Mouse (Mus musculus) limb, embryonic 11.5 days (tissue): ENCODE data around the gene Olfr507. TPM values are rescaled to one million over a fixed set of nuclear protein-coding genes. Genes with fewer than 3 reads are reported as not detected.
"Not testable (repeated sequence)": the region's sequence is repeated elsewhere in the genome, so short reads cannot be mapped to it uniquely, and the experiment has no call there.

ENCODE experiments used
- ATAC-seq: fragments of 200-750 bp; cut with Nextera tagmentation; 2 replicates; pipeline ENCODE4 v1.8.0; 2017; ENCODE audit warnings: low read depth; ENCODE audit not compliant: insufficient number of reproducible peaks, low FRiP score, low TSS enrichment
- DNase-seq: peaks from one replicate; pipeline ENCODE4 v3.0.0-alpha.2; 2015; ENCODE audit warnings: low spot score
- H3K27ac ChIP-seq: fragments of 300-500 bp; sonication (generic); replicated peaks from 2 replicates; pipeline ENCODE4 v1.5.1; 2014; ENCODE audit warnings: low read depth, mild to moderate bottlenecking, low read length
- H3K27me3 ChIP-seq: fragments of 300-500 bp; sonication (generic); 2 replicates; pipeline ENCODE4 v1.6.1; 2014; ENCODE audit warnings: mild to moderate bottlenecking, low read length, mixed read lengths; ENCODE audit not compliant: control insufficient read depth, insufficient read depth
- H3K36me3 ChIP-seq: fragments of 300-500 bp; sonication (generic); 2 replicates; pipeline ENCODE4 v1.6.1; 2014; ENCODE audit warnings: mild to moderate bottlenecking, low read length, moderate library complexity, mixed read lengths; ENCODE audit not compliant: control insufficient read depth, insufficient read depth
- H3K4me1 ChIP-seq: fragments of 300-500 bp; sonication (generic); 2 replicates; pipeline ENCODE4 v1.6.1; 2014; ENCODE audit warnings: low read length, mixed read lengths; ENCODE audit not compliant: control insufficient read depth, insufficient read depth
- H3K4me2 ChIP-seq: fragments of 300-500 bp; sonication (generic); 2 replicates; pipeline ENCODE4 v1.6.1; 2014; ENCODE audit warnings: low read depth, mild to moderate bottlenecking, moderate library complexity; ENCODE audit not compliant: severe bottlenecking
- H3K4me3 ChIP-seq: fragments of 300-500 bp; sonication (generic); 2 replicates; pipeline ENCODE4 v1.5.1; 2014; ENCODE audit warnings: low read depth, low read length
- H3K9ac ChIP-seq: fragments of 300-500 bp; sonication (generic); 2 replicates; pipeline ENCODE4 v1.6.1; 2014; ENCODE audit warnings: mild to moderate bottlenecking, low read length
- H3K9me3 ChIP-seq: fragments of 300-500 bp; sonication (generic); 2 replicates; pipeline ENCODE4 v1.6.1; 2016; ENCODE audit warnings: low read length; ENCODE audit not compliant: control insufficient read depth
- WGBS: fragments of 180-500 bp; shearing (Covaris S2); extraction: QIAGEN DNeasy Blood & Tissue Kit; methylation state at CpG from one replicate; pipeline ENCODE4 v1.1.7; 2014; 5-methylcytosine and 5-hydroxymethylcytosine counted together
- polyA plus RNA-seq: library from polyadenylated mRNA; unstranded; fragments of >200 nt; fragmentation: Nextera tagmentation; extraction: Ambion mirVana; gene quantifications from 2 replicates; pipeline ENCODE4 v1.2.1, GENCODE M21; 2014

Olfr507 gene
- polyA plus RNA-seq: not detected in 2 replicates

DNA sequence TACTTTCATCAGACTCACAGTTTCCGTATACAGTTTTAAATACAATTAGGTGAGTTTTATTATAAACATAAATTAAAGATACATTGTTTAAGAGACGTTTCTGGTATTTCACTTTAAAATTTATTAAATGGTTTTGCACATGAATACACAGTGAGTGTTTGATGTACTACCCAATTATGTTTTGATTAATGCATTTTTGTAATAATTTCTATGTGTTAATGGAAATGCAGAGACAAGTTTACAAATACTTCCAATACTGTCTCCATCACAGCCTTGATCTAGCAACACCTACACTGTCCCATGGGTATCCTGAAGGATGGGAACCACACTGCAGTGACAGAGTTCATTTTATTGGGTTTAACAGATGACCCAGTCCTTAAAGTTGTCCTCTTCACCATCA, at the start of gene Olfr507:
Olfr507 (plus strand) TSS at position 301 of the 400 bp plus-strand sequence.
- H3K9ac ChIP-seq: no peak within 1 kb of the TSS
- H3K4me3 ChIP-seq: no peak within 1 kb of the TSS
- no peaks in the 10 kb centered on the region for H3K4me1 ChIP-seq
- H3K27me3 ChIP-seq: no peaks in the 10 kb centered on the region
- H3K27ac ChIP-seq: no peak within 1 kb of the TSS
- DNase-seq (no peak), ATAC-seq (no peak)
- H3K36me3 ChIP-seq: no peaks in the 10 kb centered on the region
- H3K4me2 ChIP-seq: no peak within 1 kb of the TSS
- no peaks in the 10 kb centered on the region for H3K9me3 ChIP-seq
- WGBS: 80% methylated on average over 2 of the region's 2 CpGs

DNA sequence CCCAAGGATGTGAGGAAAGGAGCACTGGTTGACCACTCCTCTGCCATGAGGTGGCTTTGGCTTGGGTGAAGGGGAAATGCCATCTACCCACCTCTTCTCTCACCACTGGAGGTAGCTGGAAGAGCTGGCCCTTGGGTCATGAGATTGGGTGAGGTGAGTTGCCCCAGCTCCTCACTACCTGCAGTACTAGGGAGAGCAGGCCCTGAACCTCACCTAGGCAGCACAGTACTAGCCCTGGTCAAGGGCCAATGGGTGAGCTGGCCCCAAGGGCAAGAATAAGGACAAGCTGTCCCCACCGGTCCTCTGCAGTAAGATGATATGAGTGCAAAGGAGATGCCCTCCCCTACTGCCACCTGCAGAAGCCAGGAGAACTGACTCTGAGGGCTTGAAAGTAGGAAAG, 31.8 kb upstream of the Olfr507 start:
- DNase-seq (no peak), ATAC-seq (no peak)
- H3K27me3 ChIP-seq: no peaks in the 10 kb centered on the region

DNA sequence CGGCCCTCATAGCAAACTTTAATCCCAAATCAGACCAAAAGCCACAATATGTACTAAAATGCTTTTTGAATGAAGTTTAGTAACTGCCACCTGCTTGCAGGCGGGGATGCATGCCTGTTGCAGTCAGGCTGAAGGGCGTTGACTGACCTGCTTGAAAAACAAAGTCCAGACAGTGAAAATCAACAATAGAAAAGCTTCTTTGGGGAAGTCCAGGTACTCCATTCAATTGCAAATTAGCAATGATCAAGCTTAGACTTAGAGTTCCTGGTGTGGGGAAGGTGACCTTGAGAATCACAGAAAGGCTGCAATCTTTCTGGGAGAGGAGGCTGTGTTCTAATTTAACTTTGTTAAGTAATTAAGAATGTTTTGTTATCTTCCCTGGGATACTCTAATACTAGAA, 19.7 kb upstream of the Olfr507 start:
- H3K27me3 ChIP-seq, DNase-seq, H3K4me2 ChIP-seq, H3K36me3 ChIP-seq, H3K27ac ChIP-seq, ATAC-seq, H3K4me1 ChIP-seq, H3K9ac ChIP-seq, H3K9me3 ChIP-seq, H3K4me3 ChIP-seq: not testable (repeated sequence)
- 89% methylated on average over 3 of the region's 3 CpGs for WGBS

More for the DNA sequence above, 31.8 kb upstream of the Olfr507 start:
- no peak overlapping the region for H3K4me2 ChIP-seq
- H3K27ac ChIP-seq: no peak overlapping the region
- no peaks in the 10 kb centered on the region for H3K4me1 ChIP-seq
- H3K9me3 ChIP-seq: no peaks in the 10 kb centered on the region; the same call in 1 of the 2 replicates
- no peak overlapping the region for H3K9ac ChIP-seq
- H3K4me3 ChIP-seq: no peak overlapping the region
- no peaks in the 10 kb centered on the region for H3K36me3 ChIP-seq
- 100% methylated on average over 1 of the region's 1 CpGs for WGBS

DNA sequence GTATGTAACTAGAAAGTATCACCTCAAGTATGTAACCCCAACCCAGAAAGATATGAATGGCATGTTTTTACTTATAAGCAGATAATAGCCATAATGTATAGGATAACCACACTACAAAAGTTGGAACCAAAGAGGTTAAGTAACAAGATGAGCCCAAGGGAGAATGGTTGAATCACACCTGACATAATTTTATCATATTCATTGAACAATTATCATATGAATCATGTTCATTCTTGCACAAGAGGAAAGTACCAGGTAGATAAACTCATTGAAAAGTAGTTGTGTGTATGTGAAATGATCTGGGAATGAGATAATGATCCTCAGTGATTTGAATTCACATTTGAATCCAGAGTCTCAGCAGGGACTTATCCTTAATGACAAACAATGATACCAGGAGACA, 11.1 kb upstream of the Olfr507 start, which contains the start of gene Olfr506:
Olfr506 (plus strand) TSS at position 301 of the 400 bp plus-strand sequence.
- Histone ChIP-seq H3K4me2 (no peak within 1 kb of the TSS), H3K9ac (no peak within 1 kb of the TSS), H3K9me3 (no peaks in the 10 kb centered on the region), H3K4me1 (no peaks in the 10 kb centered on the region), H3K4me3 (no peak within 1 kb of the TSS), H3K36me3 (no peaks in the 10 kb centered on the region), H3K27ac (no peak within 1 kb of the TSS), H3K27me3 (no peaks in the 10 kb centered on the region)
- no peak for ATAC-seq
- DNase-seq: no peak

DNA sequence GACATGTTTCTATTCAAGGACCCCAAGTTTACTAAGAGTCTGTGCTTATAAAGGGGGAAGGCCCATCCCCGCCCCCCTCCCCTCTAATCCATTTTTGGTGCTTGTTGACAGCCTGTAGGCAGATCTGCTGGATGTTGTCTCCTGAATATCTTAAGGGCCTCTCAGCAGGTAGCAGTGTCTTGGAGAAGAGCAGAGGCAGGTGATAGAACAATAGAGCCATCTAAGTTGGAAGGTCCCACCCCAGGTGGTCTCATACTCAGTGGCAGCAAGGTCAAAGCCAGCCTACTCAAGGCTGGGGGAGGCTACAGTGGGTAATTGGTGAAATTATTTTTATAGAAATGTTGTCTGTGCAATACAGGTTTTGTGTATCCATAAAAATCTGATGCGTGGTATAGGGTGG, 7.5 kb upstream of the Olfr507 start:
- no peaks in the 10 kb centered on the region for H3K9me3 ChIP-seq
- no peak overlapping the region for H3K4me2 ChIP-seq
- no peak overlapping the region for H3K9ac ChIP-seq
- no peaks in the 10 kb centered on the region for H3K27me3 ChIP-seq
- no peak for DNase-seq
- no peaks in the 10 kb centered on the region for H3K4me1 ChIP-seq
- WGBS: 94% methylated on average over 2 of the region's 2 CpGs
- ATAC-seq: no peak
- H3K4me3 ChIP-seq: no peak overlapping the region
- H3K27ac ChIP-seq: no peak overlapping the region
- no peaks in the 10 kb centered on the region for H3K36me3 ChIP-seq

DNA sequence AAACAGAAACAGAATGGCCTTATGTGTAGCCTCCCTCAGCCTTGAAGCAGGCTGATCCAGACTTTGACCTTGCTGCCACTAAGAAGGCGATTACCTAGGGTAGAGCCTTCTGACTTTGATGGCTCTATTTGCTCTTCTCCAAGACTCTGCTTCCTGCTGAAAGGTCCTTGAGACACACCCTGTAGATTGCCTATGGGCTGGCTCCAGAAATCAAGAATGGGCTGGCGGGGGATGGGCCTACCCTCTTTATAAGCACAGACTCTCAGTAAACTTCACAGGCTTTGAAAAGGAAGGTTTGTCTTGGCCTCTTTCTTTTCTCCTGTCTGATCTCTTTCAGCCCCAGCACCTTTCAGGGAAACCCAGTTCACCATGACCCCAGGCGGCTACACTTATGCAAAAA, 4.8 kb upstream of the Olfr507 start:
- WGBS: 78% methylated on average over 3 of the region's 3 CpGs
- not testable (repeated sequence) for ATAC-seq, H3K27me3 ChIP-seq, H3K36me3 ChIP-seq, H3K9ac ChIP-seq, H3K4me2 ChIP-seq, H3K9me3 ChIP-seq, H3K4me3 ChIP-seq, H3K27ac ChIP-seq, DNase-seq, H3K4me1 ChIP-seq

DNA sequence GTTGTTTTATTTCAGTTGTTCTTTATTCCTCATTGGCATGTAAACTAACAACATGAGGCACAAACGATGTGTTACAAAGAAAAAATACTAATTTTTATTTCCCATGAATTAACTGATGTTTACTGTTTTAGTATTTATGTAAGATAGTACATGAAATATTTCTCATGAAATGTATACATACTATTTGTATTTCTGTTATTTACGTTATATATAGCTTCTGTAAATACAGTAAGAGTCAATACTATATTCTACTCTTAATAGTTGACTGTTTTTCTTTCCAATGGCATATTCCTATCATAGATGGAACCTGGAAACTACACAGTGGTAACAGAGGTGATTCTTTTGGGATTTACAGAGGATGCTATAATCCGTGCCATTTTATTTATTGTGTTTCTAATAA, 8.1 kb downstream of the Olfr507 start, which contains the start of gene Olfr508:
Olfr508 (plus strand) TSS at position 301 of the 400 bp plus-strand sequence.
- no peak within 1 kb of the TSS for H3K27ac ChIP-seq
- no peak within 1 kb of the TSS for H3K4me2 ChIP-seq
- H3K4me1 ChIP-seq: no peaks in the 10 kb centered on the region
- DNase-seq: no peak
- no peak within 1 kb of the TSS for H3K9ac ChIP-seq
- WGBS: 86% methylated on average over 3 of the region's 3 CpGs
- H3K27me3 ChIP-seq: no peaks in the 10 kb centered on the region
- no peaks in the 10 kb centered on the region for H3K9me3 ChIP-seq
- H3K36me3 ChIP-seq: no peaks in the 10 kb centered on the region
- ATAC-seq: no peak
- no peak within 1 kb of the TSS for H3K4me3 ChIP-seq

DNA sequence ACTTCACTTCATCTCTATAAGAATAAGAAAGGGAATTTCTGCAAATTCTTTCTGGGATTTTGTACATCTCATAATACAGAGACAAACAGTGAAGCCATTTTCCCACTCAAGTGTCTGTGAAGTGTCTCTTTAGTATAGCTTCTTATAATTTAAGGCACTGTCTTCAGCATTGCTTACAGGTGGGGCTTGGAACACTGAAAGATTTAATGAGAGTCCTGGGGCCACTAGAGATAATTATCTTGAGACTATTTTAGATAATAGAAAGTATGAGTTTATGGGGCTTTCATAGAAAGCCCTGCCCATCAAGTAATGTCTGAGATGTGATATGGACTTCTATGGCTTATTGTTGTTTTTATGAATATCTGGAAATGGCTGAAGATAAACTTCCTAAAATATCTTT, 30.2 kb downstream of the Olfr507 start, which contains the start of gene Olfr509:
Olfr509 (minus strand) TSS at position 101 of the 400 bp plus-strand sequence.
- Histone ChIP-seq H3K36me3 (no peaks in the 10 kb centered on the region), H3K4me1 (no peaks in the 10 kb centered on the region)

DNA sequence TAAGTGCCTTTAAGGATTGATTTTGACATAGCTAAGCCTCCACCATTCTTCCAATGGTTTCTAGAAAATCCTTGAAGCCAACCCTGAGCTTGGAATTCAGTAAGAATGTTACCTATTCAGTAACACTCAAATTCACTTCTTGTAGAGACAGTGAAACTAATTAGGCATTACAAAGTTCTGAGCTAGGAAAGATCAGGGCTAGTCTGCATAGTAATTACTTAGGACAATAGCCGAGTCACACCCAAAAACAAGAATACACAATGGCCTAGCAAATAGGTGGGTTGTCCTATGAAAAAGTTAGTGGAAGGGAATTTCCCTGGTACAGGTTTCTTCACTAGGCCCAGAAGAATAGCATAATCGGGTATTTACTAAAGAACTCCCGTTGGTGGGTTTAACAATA, 40.8 kb downstream of the Olfr507 start:
- Histone ChIP-seq H3K4me3 (no peak overlapping the region), H3K27me3 (no peaks in the 10 kb centered on the region), H3K9ac (no peak overlapping the region), H3K4me2 (no peak overlapping the region), H3K36me3 (no peaks in the 10 kb centered on the region), H3K27ac (no peak overlapping the region), H3K9me3 (no peaks in the 10 kb centered on the region), H3K4me1 (no peaks in the 10 kb centered on the region)
- DNase-seq (no peak), ATAC-seq (no peak)
- WGBS: 93% methylated on average over 3 of the region's 3 CpGs

More for the DNA sequence above, 30.2 kb downstream of the Olfr507 start, which contains the start of gene Olfr509:
- Histone ChIP-seq H3K4me3 (no peak within 1 kb of the TSS), H3K9me3 (no peaks in the 10 kb centered on the region), H3K9ac (no peak within 1 kb of the TSS), H3K27ac (no peak within 1 kb of the TSS), H3K4me2 (no peak within 1 kb of the TSS), H3K27me3 (no peaks in the 10 kb centered on the region)
- DNase-seq: no peak
- no peak for ATAC-seq
